Mouse (Mus musculus): ENCODE results near the gene Iqgap2.

Iqgap2 gene

DNA sequence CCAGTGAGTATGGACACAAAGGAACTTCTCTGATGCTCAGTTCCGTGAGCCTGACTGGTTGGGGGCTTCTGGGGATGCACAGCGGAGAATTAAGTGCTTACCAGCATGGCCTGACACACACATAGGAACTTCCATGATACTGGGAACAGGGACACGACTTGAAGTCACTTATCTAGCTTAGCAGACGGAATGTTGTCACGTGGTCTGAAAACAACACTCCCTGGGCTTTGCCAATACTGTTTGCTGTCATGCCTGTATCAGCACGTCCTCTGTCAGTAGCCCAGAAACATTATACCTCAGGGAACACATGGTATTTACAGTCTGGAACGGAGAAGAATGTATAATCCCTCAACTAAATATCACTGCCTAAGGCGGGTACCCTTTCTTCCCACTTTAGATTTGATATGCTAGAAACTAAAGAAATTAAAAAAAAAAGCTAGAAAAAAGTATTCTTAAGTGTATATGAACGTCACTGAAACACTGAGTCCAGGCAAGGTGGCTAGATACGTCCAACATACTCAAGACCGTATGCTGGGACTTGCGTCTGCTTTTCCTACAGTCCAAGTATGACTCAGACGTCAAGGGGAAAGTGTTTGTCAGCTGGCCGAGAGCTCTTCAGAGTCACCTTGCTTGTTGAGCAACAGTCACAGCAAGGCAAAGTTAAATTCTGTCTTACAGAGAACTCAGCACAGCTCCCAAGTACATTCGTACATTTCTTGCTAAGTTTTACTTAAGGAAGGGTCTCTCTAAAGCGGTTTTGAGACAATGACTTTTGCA is 280.7 kb downstream of the Iqgap2 start:
- no peak for DNase-seq

GRCm38 (mm10) chr13:95609088-95609420 is 282.7 kb downstream of the Iqgap2 start:
- DNase-seq: no peak

GRCm38 (mm10) chr13:95608416-95609087 is 283.2 kb downstream of the Iqgap2 start:
- DNase-seq: no peak

DNA sequence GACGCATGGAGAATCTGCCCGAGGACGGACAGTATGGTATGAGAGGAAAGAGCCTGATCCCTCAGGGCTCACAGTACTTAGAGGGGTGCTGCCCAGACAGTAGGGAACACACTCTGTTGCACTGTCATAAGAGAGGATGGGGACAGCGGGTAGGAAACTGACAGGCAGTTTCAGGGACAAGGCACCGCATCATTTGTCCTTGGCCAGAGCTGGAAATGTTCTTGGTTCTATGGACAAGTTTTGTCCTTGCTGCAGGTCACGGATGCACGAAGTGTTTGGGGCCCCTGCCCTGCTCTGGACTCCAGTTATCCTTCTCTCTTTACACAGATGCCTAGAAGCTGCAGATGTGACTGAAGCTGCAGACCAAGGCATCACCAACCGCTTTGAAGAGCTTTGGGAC is 284.7 kb downstream of the Iqgap2 start:
- DNase-seq: no peak

- DNase-seq: no peak
Observed at GRCm38 (mm10) chr13:95604288-95604687, 287.4 kb downstream of the Iqgap2 start.

DNA sequence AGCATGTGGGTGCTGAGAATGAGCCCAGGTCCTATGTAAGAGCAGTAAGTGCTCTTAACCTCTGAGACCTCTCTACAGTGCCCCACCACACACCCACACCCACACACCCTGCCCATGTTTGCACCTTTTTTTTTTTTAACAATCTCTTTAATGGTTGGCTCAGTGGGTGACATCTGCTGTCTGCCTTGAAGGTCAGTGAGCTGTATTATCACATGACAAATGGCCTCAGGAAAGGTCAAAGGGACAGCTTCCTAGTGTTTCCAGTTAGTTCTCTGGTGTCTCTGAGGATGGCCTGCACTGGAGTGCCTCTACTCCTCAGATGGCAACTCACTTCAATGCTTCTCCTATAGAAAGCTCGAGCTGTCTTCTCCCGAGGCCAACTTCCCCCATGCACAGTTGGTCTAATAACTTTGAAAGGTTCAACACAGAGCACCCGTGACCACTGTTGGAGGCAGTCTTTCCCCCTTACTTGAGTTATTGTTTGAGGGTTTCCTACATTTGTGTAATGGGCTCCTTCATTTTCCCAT is 291.8 kb downstream of the Iqgap2 start:
- DNase-seq: no peak

- no peak for DNase-seq
Observed at GRCm38 (mm10) chr13:95598232-95598920, 293.3 kb downstream of the Iqgap2 start.

GRCm38 (mm10) chr13:95597578-95597977 is 294.1 kb downstream of the Iqgap2 start:
- no peak for DNase-seq

- DNase-seq: no peak
Observed at GRCm38 (mm10) chr13:95596689-95597088, 295.0 kb downstream of the Iqgap2 start.

- DNase-seq: no peak
Observed at GRCm38 (mm10) chr13:95595921-95596320, 295.8 kb downstream of the Iqgap2 start.

- no peak for DNase-seq
Observed at GRCm38 (mm10) chr13:95595411-95595810, 296.3 kb downstream of the Iqgap2 start.

GRCm38 (mm10) chr13:95592860-95593259 is 298.9 kb downstream of the Iqgap2 start:
- peak; percentile 40 for DNase-seq

GRCm38 (mm10) chr13:95591606-95592005 is 300.1 kb downstream of the Iqgap2 start:
- no peak for DNase-seq

GRCm38 (mm10) chr13:95587628-95588027 is 304.1 kb downstream of the Iqgap2 start:
- DNase-seq: no peak

- no peak for DNase-seq
Observed at GRCm38 (mm10) chr13:95584898-95585297, 306.8 kb downstream of the Iqgap2 start.

- DNase-seq: no peak
Observed at GRCm38 (mm10) chr13:95583237-95584189, 308.2 kb downstream of the Iqgap2 start.

DNA sequence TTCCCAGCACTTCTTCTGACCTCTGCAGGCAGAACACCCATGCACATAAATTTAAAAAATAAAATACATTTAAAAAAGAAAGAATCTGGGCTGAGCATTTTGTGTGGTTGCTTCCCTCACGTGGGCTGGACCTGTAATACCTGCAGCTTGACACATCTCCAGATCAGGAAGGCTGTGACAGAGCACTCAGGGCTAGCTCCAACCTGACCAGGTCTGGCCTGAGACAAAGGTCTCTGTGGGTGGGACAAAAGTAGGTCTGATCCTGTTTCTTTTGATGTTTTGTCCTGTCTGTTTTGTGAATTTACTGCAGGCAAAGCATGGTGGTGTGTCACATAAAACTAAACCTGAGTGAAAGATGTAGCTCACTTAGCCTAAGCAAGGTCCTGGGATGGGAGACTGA is 309.9 kb downstream of the Iqgap2 start:
- no peak for DNase-seq

GRCm38 (mm10) chr13:95578016-95578697 is 313.6 kb downstream of the Iqgap2 start:
- no peak for DNase-seq

Measured in thymus, postnatal 25 days (tissue).